Mouse (Mus musculus) heart, postnatal 0 days (tissue): ENCODE results near the gene Shank3.

Experiments used
- CTCF ChIP-seq: IDR thresholded peaks from 2 replicates; pipeline ENCODE4 v1.5.1; 2016; ENCODE audit warnings: antibody characterized with exemption, control low read depth, low read depth
- EP300 ChIP-seq: IDR thresholded peaks from 2 replicates; pipeline ENCODE4 v1.6.1; 2016; ENCODE audit warnings: antibody characterized with exemption, low read depth

- TF ChIP-seq CTCF (no peak), EP300 (no peak)
These were observed 37.2 kb upstream of the Shank3 start for GRCm38 (mm10) chr15:89462176-89462575.
